Mouse (Mus musculus) kidney, embryonic 14.5 days (tissue): Measurements from ENCODE around the gene Sox1. TPM values are rescaled to one million over a fixed set of nuclear protein-coding genes. Genes with fewer than 3 reads are reported as not detected.
A peak's percentile ranks its signal among the peaks of the same experiment; 100 is the strongest.

ENCODE experiments used
- ATAC-seq: fragments of 200-750 bp; cut with Nextera tagmentation; 2 replicates; pipeline ENCODE4 v1.8.0; 2017; ENCODE audit warnings: moderate number of reproducible peaks, mild to moderate bottlenecking, moderate TSS enrichment, moderate library complexity; ENCODE audit not compliant: low FRiP score, low TSS enrichment
- H3K27ac ChIP-seq: fragments of 300-500 bp; sonication (generic); 2 replicates; pipeline ENCODE4 v1.5.1; 2014; ENCODE audit warnings: low read depth, mild to moderate bottlenecking, low read length, moderate library complexity, mixed read lengths
- H3K27me3 ChIP-seq: fragments of 300-500 bp; sonication (generic); 2 replicates; pipeline ENCODE4 v1.6.1; 2014; ENCODE audit warnings: mild to moderate bottlenecking, low read length; ENCODE audit not compliant: control insufficient read depth, insufficient read depth
- H3K36me3 ChIP-seq: fragments of 300-500 bp; sonication (generic); 2 replicates; pipeline ENCODE4 v1.6.1; 2014; ENCODE audit warnings: low read length, mixed read lengths; ENCODE audit not compliant: control insufficient read depth, insufficient read depth
- H3K4me1 ChIP-seq: fragments of 300-500 bp; sonication (generic); 2 replicates; pipeline ENCODE4 v1.6.1; 2014; ENCODE audit warnings: low read length, mixed read lengths; ENCODE audit not compliant: control insufficient read depth, insufficient read depth
- H3K4me2 ChIP-seq: fragments of 300-500 bp; sonication (generic); replicated peaks from 2 replicates; pipeline ENCODE4 v1.6.1; 2014; ENCODE audit warnings: low read depth, mild to moderate bottlenecking, low read length
- H3K4me3 ChIP-seq: fragments of 300-500 bp; sonication (generic); 2 replicates; pipeline ENCODE4 v1.5.1; 2014; ENCODE audit warnings: mild to moderate bottlenecking, low read length
- H3K9ac ChIP-seq: fragments of 300-500 bp; sonication (generic); 2 replicates; pipeline ENCODE4 v1.6.1; 2014; ENCODE audit warnings: low read depth, mild to moderate bottlenecking, low read length, moderate library complexity
- H3K9me3 ChIP-seq: fragments of 300-500 bp; sonication (generic); 2 replicates; pipeline ENCODE4 v1.6.1; 2016; ENCODE audit warnings: low read length; ENCODE audit not compliant: control insufficient read depth
- WGBS: fragments of 180-500 bp; shearing (Covaris S2); extraction: QIAGEN DNeasy Blood & Tissue Kit; methylation state at CpG from one replicate; pipeline ENCODE4 v1.1.7; 2014; 5-methylcytosine and 5-hydroxymethylcytosine counted together
- polyA plus RNA-seq: library from polyadenylated mRNA; unstranded; fragments of >200 nt; fragmentation: Nextera tagmentation; extraction: Ambion mirVana; gene quantifications from 2 replicates; pipeline ENCODE4 v1.2.1, GENCODE M21; 2014

Gene Sox1
- polyA plus RNA-seq, 1 experiment from 2014 or later: not detected

DNA sequence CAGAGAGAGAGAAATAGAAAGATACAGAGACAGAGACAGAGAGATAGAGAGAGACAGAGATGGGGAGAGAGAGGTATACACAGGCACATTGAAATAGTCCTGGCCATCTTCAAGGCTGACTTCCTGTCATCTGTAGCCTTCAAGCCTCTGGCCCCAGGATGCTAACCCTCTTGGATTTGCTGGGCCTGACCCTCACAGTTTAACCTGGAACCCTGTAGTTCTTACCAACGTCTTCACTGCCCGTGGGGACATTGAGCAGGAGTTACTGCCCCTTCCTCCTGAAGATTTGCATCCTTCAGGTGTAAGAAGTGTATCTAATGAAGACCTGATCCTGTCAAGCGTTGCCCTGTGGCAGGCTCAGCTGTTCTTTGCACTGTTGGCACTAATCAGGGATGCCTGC lies 14.0 kb upstream of the Sox1 start:
- 63% methylated on average over 3 of the region's 3 CpGs for WGBS

DNA sequence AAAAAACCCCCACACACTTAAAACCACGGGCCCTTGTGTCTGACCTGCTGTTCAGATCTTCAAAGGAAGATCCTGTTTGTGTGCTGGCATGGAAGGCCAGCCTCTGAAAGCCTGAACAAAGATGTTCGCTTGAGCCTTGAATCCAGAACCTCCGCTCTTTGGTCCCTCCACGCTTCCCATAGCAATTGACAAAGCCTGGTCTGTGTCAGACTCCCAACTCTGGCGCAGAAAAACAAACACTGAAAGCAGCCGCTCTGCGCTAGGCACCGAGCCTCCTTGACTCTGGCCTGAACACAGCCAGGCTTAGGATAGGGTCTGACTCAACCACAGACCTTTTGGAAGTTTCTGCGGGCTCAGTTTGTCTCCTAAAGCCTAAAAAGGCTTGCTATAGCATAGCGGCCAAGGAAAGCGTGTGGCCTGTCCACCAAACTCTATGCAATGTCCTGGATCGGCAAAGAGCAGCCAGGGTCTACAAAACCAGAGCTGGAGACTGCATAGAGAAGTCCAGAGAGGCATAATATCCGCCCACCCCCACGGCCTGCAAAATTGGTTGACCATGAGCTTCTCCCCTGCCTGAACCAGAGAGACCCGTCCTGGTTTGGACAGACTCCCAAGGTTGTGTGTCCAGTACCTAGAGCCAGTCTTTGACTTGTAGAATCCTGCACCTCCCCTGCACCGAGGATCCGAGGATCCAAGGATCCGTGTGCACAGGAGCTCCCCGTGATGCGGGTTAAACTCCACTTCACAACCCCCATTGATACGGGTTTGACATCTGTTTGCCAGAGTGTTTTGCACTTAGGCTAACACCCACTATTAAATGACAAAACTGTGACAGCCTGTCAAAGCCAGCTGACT lies 12.2 kb upstream of the Sox1 start:
- Histone ChIP-seq H3K36me3 (no peaks in the 10 kb centered on the region), H3K27me3 (peaks cover 89% of the 10 kb centered on the region), H3K4me1 (0 out of 2 replicates have a peak, but pooled peaks cover 7% of the 10 kb centered on the region), H3K9me3 (no peaks in the 10 kb centered on the region), H3K9ac (no peak overlapping the region), H3K4me2 (no peak overlapping the region), H3K27ac (no peak overlapping the region), H3K4me3 (no peak overlapping the region)
- WGBS: 2% methylated on average over 21 of the region's 21 CpGs
- no peak for ATAC-seq

More for the DNA sequence above, 14.0 kb upstream of the Sox1 start:
- Histone ChIP-seq H3K4me1 (0 out of 2 replicates have a peak, but pooled peaks cover 7% of the 10 kb centered on the region), H3K27ac (no peak overlapping the region), H3K27me3 (peaks cover 77% of the 10 kb centered on the region), H3K9me3 (no peaks in the 10 kb centered on the region), H3K4me2 (no peak overlapping the region), H3K36me3 (no peaks in the 10 kb centered on the region), H3K9ac (no peak overlapping the region), H3K4me3 (no peak overlapping the region)
- no peak for ATAC-seq

DNA sequence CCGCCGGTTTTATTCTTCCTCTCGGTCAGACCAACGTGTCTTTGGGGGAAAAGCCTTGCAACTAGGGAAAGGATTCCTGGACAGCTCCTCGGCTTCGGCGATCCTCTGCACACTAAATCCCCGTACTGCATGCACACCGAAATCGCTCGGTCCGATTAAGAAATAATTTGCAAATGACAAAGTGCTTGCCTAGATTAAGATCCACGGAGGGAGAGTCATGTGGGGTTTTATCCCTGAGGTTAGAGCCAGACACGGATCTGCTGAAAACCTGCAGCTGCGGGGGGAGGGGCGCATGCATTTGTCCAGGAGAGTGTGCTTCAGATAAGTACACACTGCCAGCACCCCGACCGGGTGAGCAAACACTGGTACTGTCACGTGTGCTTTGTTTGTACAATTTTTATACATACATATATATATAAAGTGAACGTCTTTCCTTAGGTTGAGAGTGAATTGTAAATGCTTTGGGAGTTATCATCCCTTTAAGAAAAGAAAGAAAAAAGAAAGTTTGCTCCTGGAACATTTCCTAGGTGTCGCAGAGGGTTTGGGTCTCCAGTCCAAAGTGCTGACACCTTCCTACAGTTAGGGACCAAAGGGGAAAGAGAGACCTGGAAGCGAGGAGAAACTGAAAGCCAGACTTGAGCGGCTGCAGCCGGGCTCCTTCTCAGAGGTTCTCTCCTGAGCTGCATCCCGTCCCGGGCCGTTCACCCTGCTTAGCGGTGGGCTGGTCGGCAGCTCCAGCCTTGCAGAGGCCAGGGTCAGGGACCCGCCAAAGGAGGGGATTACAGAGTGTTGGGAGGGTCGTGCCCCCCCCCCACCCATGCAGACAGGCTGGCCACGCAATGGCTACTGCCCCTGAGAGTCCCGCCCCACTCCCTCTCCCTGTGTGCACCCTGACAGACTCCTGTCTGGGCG lies 10.9 kb upstream of the Sox1 start:
- H3K4me1 ChIP-seq: 0 out of 2 replicates have a peak, but pooled peaks cover 7% of the 10 kb centered on the region
- H3K4me3 ChIP-seq: peak overlapping the region; percentile 22
- no peaks in the 10 kb centered on the region for H3K9me3 ChIP-seq
- no peaks in the 10 kb centered on the region for H3K36me3 ChIP-seq
- H3K27ac ChIP-seq: no peak overlapping the region
- H3K9ac ChIP-seq: no peak overlapping the region
- peaks cover 100% of the 10 kb centered on the region for H3K27me3 ChIP-seq
- WGBS: under 1% methylated on average over 33 of the region's 34 CpGs
- no peak overlapping the region for H3K4me2 ChIP-seq
- ATAC-seq: no peak

DNA sequence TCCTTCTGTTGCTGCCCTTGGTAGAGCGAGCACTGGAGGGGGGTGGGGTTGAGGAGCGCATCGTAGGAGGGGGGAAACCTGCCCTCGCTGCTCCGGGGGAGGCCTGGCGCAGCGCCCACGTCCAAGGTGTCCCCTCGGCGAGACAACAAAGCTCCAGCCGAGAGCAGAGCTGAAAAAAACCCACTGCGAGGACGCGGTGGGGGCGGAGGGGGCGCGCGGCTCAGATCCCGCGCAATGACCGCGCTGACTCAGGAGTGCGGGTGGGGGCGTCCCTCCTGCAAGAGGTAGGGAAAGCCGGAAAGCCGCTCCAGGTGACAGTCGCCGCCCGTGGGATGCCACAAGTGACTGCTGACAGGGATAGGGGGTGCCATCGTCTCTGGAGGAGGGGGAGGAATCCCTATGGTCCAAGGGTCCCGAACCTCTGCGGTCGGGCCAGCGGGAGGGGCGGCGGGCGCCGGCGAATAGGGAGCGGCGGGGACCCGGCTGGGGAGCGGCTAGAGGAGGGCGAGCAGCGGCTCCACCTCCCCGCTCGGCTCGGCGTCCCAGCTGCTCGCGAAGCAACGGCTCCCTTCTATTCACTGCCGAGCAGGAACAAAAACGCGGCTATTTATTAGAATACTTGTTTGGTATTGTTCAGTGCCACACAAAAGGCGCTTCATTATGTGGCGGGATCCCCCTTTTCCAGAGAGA lies 10.0 kb upstream of the Sox1 start:
- 2% methylated on average over 57 of the region's 57 CpGs for WGBS
- 0 out of 2 replicates have a peak, but pooled peaks have one; percentile 17 for ATAC-seq
- Histone ChIP-seq H3K4me2 (peak overlapping the region; percentile 21), H3K4me3 (peak overlapping the region; percentile 22), H3K9ac (no peak overlapping the region), H3K4me1 (0 out of 2 replicates have a peak, but pooled peaks cover 7% of the 10 kb centered on the region), H3K36me3 (no peaks in the 10 kb centered on the region), H3K9me3 (no peaks in the 10 kb centered on the region), H3K27ac (no peak overlapping the region), H3K27me3 (peaks cover 100% of the 10 kb centered on the region)

DNA sequence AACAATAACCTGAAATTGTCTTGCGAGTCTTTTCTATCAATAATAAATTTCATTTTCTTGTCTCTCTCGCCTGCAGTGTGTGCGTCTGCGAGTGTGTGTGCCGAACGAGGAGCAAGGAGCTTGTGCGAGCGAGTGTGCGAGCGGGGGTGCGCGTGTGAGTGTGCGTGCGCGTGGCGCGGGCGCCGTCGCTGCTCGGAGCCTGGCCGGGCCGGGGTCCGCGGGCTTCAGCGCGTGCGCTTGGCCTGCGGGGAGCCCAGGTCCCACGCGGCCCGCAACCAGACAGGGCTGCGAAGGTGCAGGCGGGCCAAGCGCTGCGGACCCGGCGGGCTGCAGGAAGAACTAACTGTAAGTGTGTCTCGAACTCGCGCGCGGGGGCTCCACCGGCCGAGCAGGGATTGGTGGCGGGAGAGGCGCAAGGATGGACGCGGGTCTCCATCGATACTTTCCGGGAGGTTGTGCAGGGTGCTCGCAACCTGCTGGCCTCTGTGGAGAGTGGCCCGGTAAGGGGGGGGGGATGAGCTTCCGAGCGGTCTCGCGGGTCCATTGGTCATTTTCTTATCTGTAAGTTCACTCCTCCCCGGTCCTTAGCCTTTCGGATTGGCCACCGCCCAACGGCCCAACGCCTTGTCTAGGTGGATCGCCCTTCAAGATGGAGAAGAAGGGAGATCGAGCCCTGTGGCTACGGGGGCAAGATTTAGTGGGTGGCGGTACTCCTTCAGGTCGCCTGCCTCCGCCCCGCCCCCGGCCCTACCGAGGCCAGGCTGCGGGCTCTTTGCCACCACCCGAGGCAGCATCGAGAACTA lies 9.2 kb upstream of the Sox1 start:
- no peaks in the 10 kb centered on the region for H3K36me3 ChIP-seq
- H3K9me3 ChIP-seq: no peaks in the 10 kb centered on the region
- no peak overlapping the region for H3K9ac ChIP-seq
- H3K27ac ChIP-seq: no peak overlapping the region
- H3K4me3 ChIP-seq: peak overlapping the region; percentile 22
- under 1% methylated on average over 73 of the region's 74 CpGs for WGBS
- H3K4me2 ChIP-seq: 0 out of 2 replicates have a peak overlapping the region, but pooled peaks have one; percentile 12
- H3K4me1 ChIP-seq: 0 out of 2 replicates have a peak, but pooled peaks cover 7% of the 10 kb centered on the region
- ATAC-seq: no peak
- H3K27me3 ChIP-seq: peaks cover 100% of the 10 kb centered on the region

DNA sequence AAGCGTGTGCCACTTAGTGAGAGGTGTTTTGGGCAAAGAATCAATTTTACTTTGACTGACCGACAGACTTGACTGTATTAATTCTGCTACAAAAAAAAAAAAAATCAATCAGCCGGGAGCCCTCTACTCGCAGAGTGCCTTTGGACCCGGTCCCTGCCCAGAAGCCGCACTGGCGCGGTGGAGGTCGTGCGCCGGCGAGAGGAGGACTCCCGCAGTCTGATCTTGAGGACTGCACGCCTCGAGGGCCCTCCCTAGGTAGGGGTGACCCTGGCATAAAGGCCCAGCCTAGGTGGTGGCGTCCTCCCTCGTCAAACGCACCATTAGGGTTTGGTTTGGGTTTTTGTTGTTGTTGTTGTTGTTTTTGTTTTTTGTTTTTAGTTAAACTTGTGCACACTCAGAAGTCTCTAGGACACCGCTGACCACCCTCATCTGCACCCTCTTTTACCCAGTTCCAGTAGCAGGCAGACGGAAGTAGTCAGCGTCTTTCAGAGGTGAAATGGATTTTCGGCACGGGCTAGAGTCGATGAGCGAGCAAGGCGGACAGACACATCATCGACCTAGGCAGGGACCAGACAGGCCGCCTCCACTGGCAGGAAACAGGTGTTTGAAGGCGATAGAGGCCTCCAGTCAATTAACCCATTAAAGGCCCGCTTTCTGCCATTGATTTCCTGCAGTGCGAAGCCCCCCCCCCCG lies 8.4 kb upstream of the Sox1 start:
- H3K4me3 ChIP-seq: no peak overlapping the region
- ATAC-seq: no peak

DNA sequence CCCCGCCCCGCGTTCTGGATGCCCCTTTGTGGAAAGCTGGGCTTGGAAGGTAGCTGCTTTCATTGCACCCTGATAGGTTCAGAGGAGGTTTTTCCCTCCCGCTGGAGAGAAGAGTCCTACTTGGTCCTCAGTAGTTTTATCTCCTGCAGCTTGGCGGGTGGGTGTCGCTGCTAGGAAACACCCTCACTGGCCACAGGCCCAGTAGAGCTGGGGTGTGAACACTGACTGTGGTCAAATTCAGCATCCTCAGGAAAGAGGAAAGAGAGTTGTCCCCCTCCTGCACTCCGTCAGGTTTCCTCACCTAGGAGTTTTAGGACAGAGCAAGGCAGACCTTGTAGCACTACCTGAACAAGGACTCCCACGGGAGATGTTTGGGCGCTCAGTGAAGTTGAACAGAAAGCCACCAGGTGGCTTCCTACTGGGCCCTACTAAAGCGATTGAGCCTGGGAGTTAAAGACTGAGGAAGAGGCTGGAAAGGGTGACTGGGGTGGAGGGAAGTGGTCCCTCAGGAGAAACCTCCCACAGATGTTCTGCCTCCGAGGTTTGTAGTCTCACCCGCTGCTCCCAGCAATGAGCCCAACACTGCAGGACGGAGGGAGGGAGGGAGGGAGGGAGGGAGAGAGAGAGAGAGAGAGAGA lies 7.8 kb upstream of the Sox1 start:
- Histone ChIP-seq H3K27me3 (peaks cover 99% of the 10 kb centered on the region), H3K36me3 (no peaks in the 10 kb centered on the region)
- no peak for ATAC-seq

More for the DNA sequence above, 8.4 kb upstream of the Sox1 start:
- Histone ChIP-seq H3K4me2 (no peak overlapping the region), H3K27ac (no peak overlapping the region), H3K9me3 (no peaks in the 10 kb centered on the region), H3K4me1 (0 out of 2 replicates have a peak, but pooled peaks cover 7% of the 10 kb centered on the region), H3K9ac (no peak overlapping the region), H3K36me3 (no peaks in the 10 kb centered on the region), H3K27me3 (peaks cover 99% of the 10 kb centered on the region)
- WGBS: under 1% methylated on average over 32 of the region's 32 CpGs

More for the DNA sequence above, 7.8 kb upstream of the Sox1 start:
- H3K9me3 ChIP-seq: no peaks in the 10 kb centered on the region
- no peak overlapping the region for H3K9ac ChIP-seq
- WGBS: 3% methylated on average over 13 of the region's 13 CpGs
- H3K27ac ChIP-seq: no peak overlapping the region
- H3K4me3 ChIP-seq: no peak overlapping the region
- H3K4me2 ChIP-seq: no peak overlapping the region
- 0 out of 2 replicates have a peak, but pooled peaks cover 7% of the 10 kb centered on the region for H3K4me1 ChIP-seq
